Mouse (Mus musculus): Measurements from ENCODE around the gene Tnfaip1. TPM values are rescaled to one million over a fixed set of nuclear protein-coding genes. Genes with fewer than 3 reads are reported as not detected.

The Tnfaip1 gene
- 25.7 TPM for polyA plus RNA-seq (2017; shearing (Covaris generic))

DNA sequence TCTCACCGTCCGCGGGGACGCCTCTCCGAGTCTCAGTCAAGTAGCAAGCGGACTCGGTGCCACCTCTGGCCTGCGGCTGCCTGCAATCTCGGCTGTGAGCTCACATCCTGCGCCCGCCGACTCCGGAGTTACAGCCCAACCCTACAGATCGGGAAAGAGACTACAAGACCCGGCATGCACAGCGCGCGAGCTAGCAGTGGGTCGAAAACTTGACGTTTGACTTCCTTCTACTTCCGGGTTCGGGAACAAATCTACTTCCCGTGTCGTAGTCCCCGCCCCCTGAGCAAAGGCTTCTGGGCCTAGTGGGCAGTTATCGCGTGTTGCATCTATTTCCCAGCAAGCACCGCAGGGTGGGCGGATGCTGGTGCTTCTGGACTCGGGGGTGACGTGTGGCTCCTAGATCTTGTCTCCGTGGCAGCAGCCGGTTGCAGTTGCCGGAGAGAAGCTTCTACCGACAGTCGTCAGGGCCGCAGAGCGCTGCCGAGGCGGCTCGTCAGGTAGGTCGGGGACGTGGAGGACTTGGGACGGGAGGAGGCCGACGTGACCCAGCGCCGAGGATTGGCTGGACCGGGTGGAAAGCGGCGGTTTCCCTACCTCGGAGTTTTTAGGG is at the start of gene Tnfaip1, which contains the start of gene Ift20:
Gene Tnfaip1 (minus strand): TSS at position 253 of the 610 bp plus-strand sequence.
Gene Ift20 (plus strand): TSS at position 282 of the 610 bp plus-strand sequence.

DNA sequence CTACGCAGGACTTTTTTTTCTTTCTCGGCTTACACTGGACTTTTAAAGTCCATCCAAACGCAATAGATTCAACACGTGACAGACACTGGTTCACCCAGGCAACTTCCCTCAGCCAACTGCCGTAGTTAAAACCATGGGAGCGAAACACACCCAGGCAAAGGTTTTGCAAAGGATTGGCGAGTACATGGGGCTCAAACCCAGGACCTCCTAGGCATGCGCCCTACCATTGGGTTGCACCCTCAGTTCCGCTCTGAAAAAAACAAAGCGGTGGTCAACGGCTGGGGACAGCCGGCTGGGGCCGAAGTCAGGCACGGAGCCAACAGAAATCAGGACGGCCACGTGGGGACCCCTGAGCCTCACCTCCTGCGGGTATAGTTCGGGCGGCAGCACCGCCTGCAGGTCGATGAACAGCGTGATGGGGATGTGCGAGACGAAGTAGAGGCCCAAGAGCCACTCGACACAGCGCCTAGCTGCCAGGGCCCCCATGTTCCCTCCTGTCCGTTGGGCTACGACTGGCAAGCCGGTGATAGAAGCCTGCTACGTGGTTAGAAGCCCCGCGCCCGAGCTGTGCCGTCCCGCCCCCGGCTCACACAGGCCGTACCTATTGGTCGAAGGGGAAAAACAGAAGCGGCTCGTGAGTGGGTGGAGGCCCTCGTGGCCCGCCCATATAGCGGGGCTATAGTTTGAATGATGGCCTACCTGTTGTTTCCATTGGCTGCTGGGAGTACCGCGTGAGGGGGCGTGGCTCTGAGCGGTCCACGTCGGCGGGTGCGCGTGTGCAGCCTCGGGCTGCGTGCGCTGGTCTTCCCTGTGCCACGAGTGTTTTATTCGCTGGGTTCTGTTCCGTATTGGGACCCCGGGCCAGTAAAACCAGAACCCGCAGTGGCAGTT is 14.3 kb upstream of the Tnfaip1 start, which contains the start of gene Tmem97:
Gene Tmem97 (minus strand): TSS at position 610 of the 891 bp plus-strand sequence.

DNA sequence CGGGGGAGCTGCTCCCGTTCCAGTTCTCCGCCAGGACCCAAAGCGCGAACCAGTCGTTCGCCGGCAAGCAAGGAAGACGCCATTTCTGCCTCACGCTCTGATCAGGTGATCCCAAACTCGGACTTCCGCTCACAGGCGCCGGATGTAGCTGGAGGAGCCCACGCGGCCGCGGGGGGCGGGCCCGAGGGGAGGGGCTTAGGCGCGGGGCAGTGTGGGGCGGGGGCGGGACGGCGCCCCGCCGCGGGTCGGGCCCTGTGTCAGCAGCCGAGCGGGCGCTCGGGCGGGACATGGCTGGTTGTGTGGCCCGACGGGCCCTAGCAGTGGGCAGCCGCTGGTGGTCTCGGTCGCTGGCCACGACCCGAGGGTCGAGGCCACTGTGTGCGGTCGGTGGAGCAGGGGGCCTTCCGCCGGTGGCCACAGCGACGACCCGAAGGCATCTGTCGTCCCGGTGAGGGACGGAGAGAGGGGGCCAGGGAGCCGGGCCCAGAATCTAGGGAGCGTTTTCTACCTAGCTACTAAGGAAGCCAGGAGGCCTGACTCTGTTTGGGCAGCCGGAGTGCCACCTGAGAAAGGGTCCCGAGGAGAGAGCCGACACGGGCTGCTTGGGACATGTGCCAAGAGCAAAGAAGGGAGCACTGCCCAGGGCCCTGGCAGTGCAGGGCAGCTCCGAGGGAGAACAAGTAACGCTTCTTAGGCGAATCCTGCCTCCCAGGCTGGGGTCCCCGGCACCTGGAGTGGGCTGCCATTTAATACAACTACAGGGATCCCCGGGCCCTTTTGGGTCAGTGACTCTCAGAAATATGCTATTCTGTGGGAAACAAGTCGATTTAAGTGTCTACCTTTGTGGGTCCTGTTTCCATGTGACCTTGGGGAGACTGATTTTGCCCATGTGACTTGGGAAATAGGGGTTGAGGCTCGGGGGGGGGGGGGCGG is 23.8 kb downstream of the Tnfaip1 start, which contains the start of the genes Tmem199 and Poldip2:
Gene Tmem199 (minus strand): TSS at position 148 of the 933 bp plus-strand sequence.
Gene Poldip2 (plus strand): TSS at position 169 of the 933 bp plus-strand sequence.

DNA sequence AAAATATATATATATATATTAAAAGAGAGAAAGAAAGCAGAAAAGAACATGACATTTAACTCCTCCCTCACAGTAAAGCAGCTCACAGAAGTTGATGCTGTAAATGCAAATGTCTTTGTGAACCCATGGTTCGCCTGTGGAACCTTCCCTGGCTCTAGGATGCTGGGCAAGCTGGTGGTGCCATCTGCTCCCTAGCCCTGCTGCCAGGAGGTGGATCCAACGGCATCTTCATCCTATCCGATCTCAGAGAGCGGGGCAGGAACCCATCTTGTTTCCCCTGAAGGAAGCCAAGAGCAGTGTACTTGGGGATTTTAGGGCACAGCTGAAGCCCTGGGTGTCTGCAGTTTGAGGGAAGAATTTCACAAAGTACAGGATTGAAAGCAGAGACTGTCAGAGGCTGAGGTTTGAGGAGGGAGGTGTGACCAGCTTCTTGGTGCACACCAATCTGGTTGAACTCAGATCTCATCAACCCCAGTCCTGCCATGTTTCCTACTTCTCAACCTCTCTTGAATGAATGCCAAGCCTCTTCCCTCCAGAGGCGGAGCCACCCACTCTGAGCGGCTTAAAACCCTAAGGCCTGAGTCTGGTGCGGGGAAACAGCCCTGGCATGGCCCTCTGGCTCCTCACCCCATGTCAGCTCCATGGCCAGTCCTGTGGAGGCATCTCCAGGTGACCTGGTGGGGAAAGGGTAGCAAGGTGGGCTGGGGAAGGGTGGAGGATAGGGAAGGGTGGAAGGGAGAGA is 33.1 kb downstream of the Tnfaip1 start, which contains the start of gene Sebox:
Gene Sebox (plus strand): TSS at position 539 of the 742 bp plus-strand sequence.

DNA sequence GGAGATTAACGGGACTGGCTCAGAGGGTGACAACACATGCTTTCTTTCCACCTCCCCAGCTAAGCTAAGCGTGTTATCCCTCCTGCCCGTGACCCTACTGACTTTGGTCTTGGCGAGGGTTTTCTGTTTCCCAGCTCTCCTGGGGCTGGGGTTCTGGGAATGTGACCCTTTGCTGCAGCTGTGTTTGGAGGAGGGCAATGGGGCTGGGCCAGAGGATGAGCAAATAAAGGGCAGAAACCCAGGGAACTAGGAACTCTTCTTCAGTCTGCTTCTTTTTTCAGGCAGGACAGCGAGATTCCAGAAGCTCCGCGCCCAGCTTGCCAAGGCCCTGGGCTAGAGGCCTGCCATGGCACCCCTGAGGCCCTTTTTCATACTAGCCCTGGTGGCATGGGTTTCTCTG is 37.1 kb downstream of the Tnfaip1 start, which contains the start of gene Vtn:
Gene Vtn (plus strand): TSS at position 88 of the 400 bp plus-strand sequence.

DNA sequence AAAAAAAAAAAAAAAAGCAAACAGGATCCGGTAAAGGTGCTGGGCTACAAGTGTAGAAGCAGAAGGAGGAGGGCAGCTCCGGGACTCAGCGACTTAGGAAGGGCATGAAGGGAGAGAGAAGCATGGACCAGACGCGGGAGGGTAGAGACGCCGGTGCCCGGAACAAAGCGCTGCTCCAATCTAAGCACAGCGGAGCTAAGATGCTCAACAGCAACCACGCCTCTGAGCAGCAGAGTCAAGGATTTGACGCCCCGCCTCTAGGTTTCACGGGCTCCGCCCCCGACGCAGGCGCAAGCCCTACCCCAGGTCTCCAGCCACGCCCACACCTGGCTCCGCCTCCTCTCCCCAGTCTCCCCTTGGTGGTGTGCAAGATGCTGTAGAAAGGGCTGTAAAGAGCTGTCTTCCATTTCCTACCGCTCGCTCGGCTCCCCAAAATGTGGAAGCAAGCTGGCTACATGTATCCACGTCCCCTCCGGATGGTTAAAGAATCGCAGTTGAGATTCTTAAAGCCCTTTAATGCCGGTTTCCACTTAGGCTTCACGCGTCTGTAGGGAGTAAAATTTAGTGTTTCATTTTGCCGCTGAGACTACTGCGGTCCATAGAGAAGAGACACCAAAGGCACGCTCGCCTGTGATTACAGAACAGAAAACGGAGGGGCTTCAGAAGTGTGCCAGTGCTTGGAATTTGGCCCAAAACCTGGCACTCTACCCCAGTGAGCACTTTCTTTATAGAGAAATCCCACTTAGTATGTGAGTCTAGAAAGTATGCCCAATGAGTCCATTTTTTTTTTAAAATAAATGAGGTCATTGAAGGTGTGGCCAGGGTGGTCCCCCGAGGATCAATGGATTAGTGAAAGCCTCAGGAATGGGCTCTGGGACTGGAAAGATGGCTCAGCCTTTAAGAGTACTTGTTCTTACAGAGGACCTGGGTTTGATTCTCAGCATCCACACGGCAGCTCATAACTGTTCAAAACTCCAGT is 38.3 kb downstream of the Tnfaip1 start, which contains the start of gene Sarm1:
Gene Sarm1 (minus strand): TSS at position 211 of the 979 bp plus-strand sequence.

Other genes starting within 250 kb of the Tnfaip1 start
- gene BC030499, start 245.5 kb downstream of the Tnfaip1 start, polyA plus RNA-seq (2017; shearing (Covaris generic)) = 0.30 TPM
- 2.6 TPM for gene Spag5, start 234.8 kb downstream of the Tnfaip1 start, polyA plus RNA-seq (2017; shearing (Covaris generic))
- 13.5 TPM for gene Aldoc, start 213.4 kb downstream of the Tnfaip1 start, polyA plus RNA-seq (2017; shearing (Covaris generic))
- 148 TPM for gene Pigs, start 207.9 kb downstream of the Tnfaip1 start, polyA plus RNA-seq (2017; shearing (Covaris generic))
- gene Unc119, start 192.8 kb downstream of the Tnfaip1 start, polyA plus RNA-seq (2017; shearing (Covaris generic)) = 33.6 TPM
- not detected for gene Foxn1, start 149.8 kb downstream of the Tnfaip1 start, polyA plus RNA-seq (2017; shearing (Covaris generic))
- gene Slc13a2, start 114.1 kb downstream of the Tnfaip1 start, polyA plus RNA-seq (2017; shearing (Covaris generic)) = not detected
- 2.4 TPM for gene Slc46a1, start 70.6 kb downstream of the Tnfaip1 start, polyA plus RNA-seq (2017; shearing (Covaris generic))
- 2.2 TPM for gene Sarm1, start 38.6 kb downstream of the Tnfaip1 start, polyA plus RNA-seq (2017; shearing (Covaris generic))
- not detected for gene Vtn, start 37.2 kb downstream of the Tnfaip1 start, polyA plus RNA-seq (2017; shearing (Covaris generic))
- gene Sebox, start 32.9 kb downstream of the Tnfaip1 start, polyA plus RNA-seq (2017; shearing (Covaris generic)) = not detected
- gene Tmem199, start 24.2 kb downstream of the Tnfaip1 start, polyA plus RNA-seq (2017; shearing (Covaris generic)) = 50.4 TPM
- gene Poldip2, start 24.1 kb downstream of the Tnfaip1 start, polyA plus RNA-seq (2017; shearing (Covaris generic)) = 41.5 TPM
- gene Ift20, start within 50 bp of the Tnfaip1 start, polyA plus RNA-seq (2017; shearing (Covaris generic)) = 122 TPM
- 14.1 TPM for gene Tmem97, start 14.4 kb upstream of the Tnfaip1 start, polyA plus RNA-seq (2017; shearing (Covaris generic))
- 12.2 TPM for gene Nlk, start 161.0 kb upstream of the Tnfaip1 start, polyA plus RNA-seq (2017; shearing (Covaris generic))
- gene Ccnq, start 215.4 kb upstream of the Tnfaip1 start, polyA plus RNA-seq (2017; shearing (Covaris generic)) = 43.2 TPM

Data from inflammation-experienced regulatory T-cells, adult 16 weeks (primary cell).